Mouse (Mus musculus) kidney, postnatal 36 days (tissue): ENCODE results near the gene March11.

ENCODE experiments used
- DNase-seq, 2 experiments: peaks; one replicate each; pipeline ENCODE4 v3.0.0; 2021 to 2022; ENCODE audit warnings: mixed read lengths in 2 of 2

The March11 gene

DNA sequence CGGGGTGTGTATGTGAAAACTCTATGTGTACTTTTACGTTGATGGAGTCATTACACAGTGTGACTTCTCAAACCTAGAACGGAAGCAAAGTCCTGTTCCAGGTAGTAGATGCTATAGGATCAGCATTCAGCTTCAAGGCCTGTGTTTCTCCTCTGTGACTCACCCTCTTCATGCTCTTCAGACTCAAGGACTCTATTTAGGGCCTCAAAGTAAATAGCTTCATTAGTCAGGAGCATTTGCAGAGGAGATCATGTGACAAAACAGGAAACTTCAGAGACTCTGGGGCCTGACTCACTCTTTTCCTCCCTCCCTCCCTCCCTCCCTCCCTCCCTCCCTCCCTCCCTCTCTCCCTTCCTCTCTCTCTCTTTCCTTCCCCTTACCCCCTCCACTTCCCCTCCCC, 66.1 kb downstream of the March11 start:
- DNase-seq, result no peak

- DNase-seq, result no peak
These were observed 68.5 kb downstream of the March11 start for GRCm38 (mm10) chr15:26377355-26377754.

DNA sequence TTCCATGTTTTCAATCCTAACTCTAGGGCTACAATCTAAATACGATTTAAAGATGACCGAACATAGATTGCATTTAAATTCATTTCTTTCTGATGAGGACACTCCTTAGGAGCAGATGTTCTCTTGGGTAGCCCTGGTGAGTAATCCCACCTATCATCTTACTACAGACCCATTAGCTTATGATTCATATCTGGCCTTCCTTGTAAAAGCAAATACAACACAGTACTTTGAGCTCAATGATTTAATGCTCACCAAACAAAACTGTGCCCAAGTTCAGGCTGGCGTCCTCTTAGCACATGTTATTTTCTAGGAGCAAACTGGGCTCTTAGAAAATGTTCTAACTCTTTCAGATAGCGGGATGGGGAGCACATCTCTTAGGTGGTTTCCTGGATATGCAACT, 70.0 kb downstream of the March11 start:
- no peak for DNase-seq

DNA sequence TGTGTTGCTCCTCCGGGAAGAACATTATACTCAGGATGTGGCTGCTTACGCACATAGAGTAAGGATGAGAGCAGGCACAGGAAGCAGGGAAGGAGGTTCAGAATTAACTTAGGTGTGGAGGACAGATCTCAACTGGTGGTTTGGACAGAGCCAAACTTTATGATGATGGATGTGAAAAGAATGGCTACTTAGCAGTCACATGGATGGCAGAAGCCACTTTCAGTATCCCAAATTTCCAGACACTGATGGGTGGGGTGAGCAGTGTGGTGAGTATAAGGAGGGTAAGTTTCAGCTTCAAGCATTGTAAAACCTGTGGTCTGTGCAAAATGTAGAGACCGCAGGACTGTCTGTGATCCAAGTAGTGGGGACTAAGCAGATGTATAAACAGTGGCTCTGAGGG, 71.0 kb downstream of the March11 start:
- no peak for DNase-seq

DNA sequence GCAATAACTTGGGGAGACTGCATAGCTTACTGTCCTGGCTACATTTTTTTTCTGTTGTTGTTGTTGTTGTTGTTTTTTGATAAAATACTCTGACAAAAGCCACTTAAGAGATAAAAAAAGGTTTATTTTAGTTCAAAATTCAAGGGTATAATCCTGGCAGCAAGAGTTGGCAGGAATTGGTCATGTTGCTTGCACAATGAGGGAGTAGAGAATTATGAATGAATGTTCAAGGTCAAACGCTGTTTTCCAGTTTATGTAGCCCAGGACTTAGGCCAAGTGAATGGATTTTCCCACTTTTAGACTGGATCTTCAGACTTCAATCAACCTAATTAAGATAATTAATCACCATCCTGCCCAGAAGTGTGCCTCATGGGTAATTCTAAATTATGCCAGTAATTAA, 72.0 kb downstream of the March11 start:
- DNase-seq, result no peak

DNA sequence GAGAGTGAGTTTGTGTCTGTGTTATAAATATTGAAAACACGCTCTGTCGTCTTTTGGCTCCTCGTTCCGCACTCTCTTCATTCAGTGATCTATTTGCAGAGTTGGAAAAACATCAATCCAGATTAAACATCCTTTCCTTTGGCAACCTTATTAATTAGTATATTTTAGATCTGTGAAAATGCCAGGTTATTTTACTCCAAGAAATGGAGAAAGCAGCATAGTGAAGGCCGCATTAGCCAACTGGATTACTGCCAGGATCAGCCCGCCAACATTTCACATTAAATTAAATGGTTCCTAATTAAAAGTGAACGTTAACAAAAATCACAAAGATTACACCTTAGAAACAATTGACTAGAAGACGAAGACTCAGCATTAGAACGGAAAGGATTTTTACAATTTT, 81.2 kb downstream of the March11 start:
- DNase-seq, result no peak

- no peak for DNase-seq
These were observed 87.7 kb downstream of the March11 start for GRCm38 (mm10) chr15:26396556-26396955.

DNA sequence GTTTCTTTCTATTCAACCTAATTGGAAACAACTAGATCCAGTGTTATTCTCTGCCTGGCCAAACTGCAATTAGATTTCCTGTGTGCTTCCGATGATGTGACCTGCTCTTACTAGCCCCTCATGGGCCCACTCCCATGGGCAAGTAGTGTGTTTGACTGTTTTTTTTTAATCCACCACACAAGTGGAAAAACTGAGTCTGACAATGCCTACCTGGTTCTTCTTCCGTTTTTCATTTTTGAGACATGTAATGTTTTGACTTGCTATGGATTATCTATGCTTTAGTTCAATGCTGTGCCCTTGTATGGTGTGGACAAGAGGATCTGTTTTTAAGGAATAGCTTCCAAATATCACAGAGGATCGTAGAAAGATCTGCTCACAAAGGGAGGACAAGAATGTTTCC, 116.4 kb downstream of the March11 start:
- no peak for DNase-seq

GRCm38 (mm10) chr15:26426231-26426630, 117.4 kb downstream of the March11 start:
- DNase-seq, result no peak

DNA sequence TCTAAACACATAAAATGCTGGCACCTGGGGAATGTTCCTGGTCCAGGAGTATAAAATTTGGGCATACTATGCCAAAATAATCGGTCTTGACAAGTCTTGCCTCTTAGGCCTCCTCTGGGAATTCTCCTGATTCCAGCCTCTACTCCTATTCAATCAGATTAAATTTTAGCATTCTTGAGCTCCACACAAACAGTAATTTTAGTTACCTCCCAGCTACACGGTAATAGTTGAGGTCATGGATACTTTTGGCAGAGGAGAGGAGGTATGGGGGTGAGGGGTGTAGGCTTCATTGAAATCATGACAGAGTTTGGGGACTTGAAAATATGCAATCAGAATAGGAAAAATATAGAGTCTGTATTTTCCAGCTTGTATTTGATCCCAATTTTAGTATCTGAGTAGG, 121.7 kb downstream of the March11 start:
- no peak for DNase-seq

DNA sequence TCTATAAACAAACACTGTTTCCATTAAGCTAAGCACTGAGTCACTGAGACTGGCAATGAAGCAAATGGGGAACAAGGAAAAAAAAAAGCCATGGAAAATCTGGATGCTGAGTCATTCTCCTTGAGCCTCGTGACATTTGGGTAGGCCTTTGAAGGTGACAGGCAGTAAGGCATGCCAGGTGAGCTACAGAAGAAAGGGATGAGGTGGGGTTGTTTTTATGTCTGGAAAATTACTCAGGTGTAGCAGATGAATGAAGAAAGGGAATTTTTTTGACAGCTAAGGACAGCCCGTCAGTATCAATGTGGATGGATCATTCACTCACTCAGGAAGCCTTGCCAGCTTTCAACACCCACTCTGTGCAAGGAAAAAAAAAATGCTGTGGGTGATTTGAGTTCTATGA, 123.8 kb downstream of the March11 start:
- no peak for DNase-seq

GRCm38 (mm10) chr15:26435725-26436124, 126.9 kb downstream of the March11 start:
- DNase-seq, result no peak

DNA sequence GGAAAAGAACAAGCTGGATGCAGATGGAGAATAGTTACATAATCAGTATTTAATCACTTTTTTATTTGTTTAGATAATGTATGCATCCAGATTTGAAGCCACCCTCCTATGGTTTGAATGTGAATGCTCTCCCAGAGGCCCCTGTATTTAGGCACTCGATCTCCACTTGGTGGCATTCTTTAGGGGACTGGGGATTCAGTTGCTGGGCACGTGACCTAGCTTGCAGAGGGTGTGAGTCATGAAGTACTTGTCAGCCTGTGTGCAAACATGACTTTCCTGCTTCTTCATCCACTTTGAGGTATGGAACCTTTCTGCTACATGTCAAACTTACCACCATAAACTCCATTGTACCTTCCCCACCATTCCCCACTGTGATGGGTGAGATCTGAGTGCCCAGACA, 128.3 kb downstream of the March11 start:
- no peak for DNase-seq
